Mouse (Mus musculus): ENCODE measurements around the gene Lsm4. TPM values are rescaled to one million over a fixed set of nuclear protein-coding genes. Genes with fewer than 3 reads are reported as not detected.

Lsm4 gene
- polyA plus RNA-seq, 2 experiments, result 134 to 160 TPM

DNA sequence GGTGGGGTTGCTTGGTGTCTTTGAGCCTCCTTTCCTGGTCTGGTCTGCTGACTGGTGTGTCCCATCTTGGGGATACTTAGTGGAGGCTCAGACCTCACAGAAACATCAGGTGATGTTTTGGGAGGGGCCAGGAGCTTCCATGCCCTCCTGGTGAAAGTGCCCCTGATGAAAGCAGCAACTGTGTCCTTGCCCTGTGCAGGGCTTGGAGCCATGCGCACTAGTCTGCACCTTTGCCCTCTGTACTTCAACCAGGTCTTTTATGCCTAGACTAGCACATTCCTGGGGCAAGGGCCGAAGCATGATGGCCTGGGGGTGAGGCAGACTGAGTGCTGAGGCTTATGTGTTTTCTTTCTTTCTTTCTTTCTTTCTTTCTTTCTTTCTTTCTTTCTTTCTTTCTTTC lies 7.4 kb upstream of the Lsm4 start:
- WGBS (ENCODE audit: insufficient replicate concordance), result 68% methylated on average over 2 of the region's 2 CpGs
- peak; percentile 42; the same call in 1 of the 2 replicates for ATAC-seq (ENCODE audit: insufficient read depth)

DNA sequence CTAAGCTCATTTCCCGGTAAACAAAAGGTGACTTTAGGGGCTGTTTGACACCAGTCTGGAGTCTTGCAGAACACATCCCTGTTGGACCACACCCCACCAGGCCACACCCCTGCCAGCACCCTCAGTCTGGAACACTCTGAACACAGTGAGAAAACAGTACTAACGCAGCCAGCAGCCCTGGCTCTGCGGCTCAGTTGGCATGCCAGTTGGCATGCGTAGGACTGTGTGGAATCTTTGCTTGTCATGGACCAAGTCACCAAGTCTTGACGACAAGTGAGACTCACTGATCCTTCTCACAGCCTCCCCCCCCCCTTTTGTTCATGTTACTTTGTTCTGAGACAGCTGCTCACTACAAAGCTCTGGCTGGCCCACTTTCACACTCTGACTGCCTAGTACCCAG lies 6.0 kb upstream of the Lsm4 start:
- no peak for DNase-seq (ENCODE audit: low read depth in 3 of 3, low spot score in 3 of 3)
- Histone ChIP-seq H3K27ac (no peak overlapping the region), H3K9me3 (ENCODE audit: control insufficient read depth, low read length) (no peaks in the 10 kb centered on the region), H3K4me2 (ENCODE audit: low read depth) (no peak overlapping the region), H3K4me1 (replicated peaks; ENCODE audit: control insufficient read depth in 2 of 2, insufficient read depth in 2 of 2, low read length in 1 of 2) (peaks cover 7 to 15% of the 10 kb centered on the region in 2 experiments), H3K27me3 (ENCODE audit: control insufficient read depth, insufficient read depth, low read length) (no peaks in the 10 kb centered on the region), H3K4me3 (ENCODE audit: insufficient read depth in 1 of 2, low read depth in 2 of 2, low read length in 2 of 2) (no peak overlapping the region), H3K9ac (replicated peaks) (no peak overlapping the region), H3K36me3 (replicated peaks; ENCODE audit: control insufficient read depth, insufficient read depth, low read depth) (no peaks in the 10 kb centered on the region)
- WGBS (ENCODE audit: insufficient replicate concordance), result 62% methylated on average over 5 of the region's 5 CpGs
- no peak for TF ChIP-seq CTCF (IDR thresholded peaks at IDR 0.05; ENCODE audit: low read depth)
- TF ChIP-seq EP300 (IDR thresholded peaks at IDR 0.05; ENCODE audit: low read depth), result no peak
- 0 out of 2 replicates have a peak, but pooled peaks have one; percentile 32 for ATAC-seq (ENCODE audit: insufficient read depth)

More for the DNA sequence above, 7.4 kb upstream of the Lsm4 start:
- Histone ChIP-seq H3K27me3 (ENCODE audit: control insufficient read depth, insufficient read depth, low read length) (no peaks in the 10 kb centered on the region), H3K9me3 (ENCODE audit: control insufficient read depth, low read length) (no peaks in the 10 kb centered on the region), H3K4me2 (ENCODE audit: low read depth) (no peak overlapping the region), H3K9ac (replicated peaks) (no peak overlapping the region), H3K36me3 (replicated peaks; ENCODE audit: control insufficient read depth, insufficient read depth, low read depth) (no peaks in the 10 kb centered on the region), H3K4me3 (ENCODE audit: insufficient read depth in 1 of 2, low read depth in 2 of 2, low read length in 2 of 2) (no peak overlapping the region), H3K27ac (no peak overlapping the region), H3K4me1 (replicated peaks; ENCODE audit: control insufficient read depth in 2 of 2, insufficient read depth in 2 of 2, low read length in 1 of 2) (peaks cover 10 to 22% of the 10 kb centered on the region in 2 experiments)
- DNase-seq (ENCODE audit: low read depth in 3 of 3, low spot score in 3 of 3), result no peak
- no peak for TF ChIP-seq EP300 (IDR thresholded peaks at IDR 0.05; ENCODE audit: low read depth)
- TF ChIP-seq CTCF (IDR thresholded peaks at IDR 0.05; ENCODE audit: low read depth), result no peak

- ATAC-seq (ENCODE audit: insufficient read depth) (no peak), DNase-seq (ENCODE audit: low read depth in 3 of 3, low spot score in 3 of 3) (no peak)
- Histone ChIP-seq H3K27me3 (ENCODE audit: control insufficient read depth, insufficient read depth, low read length) (no peaks in the 10 kb centered on the region), H3K36me3 (replicated peaks; ENCODE audit: control insufficient read depth, insufficient read depth, low read depth) (peaks cover 3% of the 10 kb centered on the region; the same call in 1 of the 2 replicates), H3K9ac (replicated peaks) (no peak overlapping the region), H3K4me1 (replicated peaks; ENCODE audit: control insufficient read depth in 2 of 2, insufficient read depth in 2 of 2, low read length in 1 of 2) (peaks cover 28 to 32% of the 10 kb centered on the region in 2 experiments), H3K4me3 (ENCODE audit: insufficient read depth in 1 of 2, low read depth in 2 of 2, low read length in 2 of 2) (no peak overlapping the region), H3K9me3 (ENCODE audit: control insufficient read depth, low read length) (no peaks in the 10 kb centered on the region), H3K4me2 (ENCODE audit: low read depth) (no peak overlapping the region), H3K27ac (no peak overlapping the region)
- no peak for TF ChIP-seq CTCF (IDR thresholded peaks at IDR 0.05; ENCODE audit: low read depth)
- TF ChIP-seq EP300 (IDR thresholded peaks at IDR 0.05; ENCODE audit: low read depth), result no peak
- 71% methylated on average over 10 of the region's 10 CpGs for WGBS (ENCODE audit: insufficient replicate concordance)
Observed at GRCm38 (mm10) chr8:70671615-70672324, 1.3 kb upstream of the Lsm4 start.

DNA sequence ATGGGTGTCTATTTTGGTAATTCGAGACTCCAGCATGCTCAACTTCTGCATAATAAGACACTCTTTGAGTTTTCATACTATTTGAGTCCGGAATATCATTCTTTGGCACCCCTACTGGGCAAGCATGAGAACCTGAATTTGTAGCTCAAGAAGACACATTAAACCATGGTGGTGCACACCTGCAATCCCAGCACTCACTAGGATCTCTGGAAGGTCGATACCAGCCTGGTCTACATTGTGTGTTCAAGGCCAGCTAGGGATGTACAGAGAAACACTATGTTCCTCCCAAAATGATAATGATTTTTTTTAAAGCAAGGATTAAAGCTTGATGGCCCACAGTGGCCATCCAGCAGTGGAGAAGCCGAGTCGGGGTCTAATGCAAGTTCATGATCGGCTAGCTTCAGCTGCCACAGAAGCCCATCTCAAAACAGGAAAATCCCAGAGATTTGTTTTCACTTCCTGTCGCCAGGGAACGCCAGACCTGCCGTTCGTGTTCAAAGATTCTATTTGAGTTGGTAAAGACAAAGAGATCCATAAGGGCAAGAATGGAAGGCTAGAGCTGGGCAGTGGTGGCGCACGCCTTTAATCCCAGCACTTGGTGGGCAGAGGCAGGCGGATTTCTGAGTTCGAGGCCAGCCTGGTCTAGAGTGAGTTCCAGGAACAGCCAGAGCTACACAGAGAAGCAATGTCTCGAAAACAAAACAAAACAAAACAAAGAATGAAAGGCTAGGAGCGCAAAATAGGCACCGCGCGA lies 546 bp upstream of the Lsm4 start:
- H3K4me3 ChIP-seq (ENCODE audit: insufficient read depth in 1 of 2, low read depth in 2 of 2, low read length in 2 of 2), result peak overlapping the region; percentile 71 to 86
- no peaks in the 10 kb centered on the region for H3K27me3 ChIP-seq (ENCODE audit: control insufficient read depth, insufficient read depth, low read length)
- H3K36me3 ChIP-seq (replicated peaks; ENCODE audit: control insufficient read depth, insufficient read depth, low read depth), result peaks cover 3% of the 10 kb centered on the region; the same call in 1 of the 2 replicates
- ATAC-seq (ENCODE audit: insufficient read depth) (peak; percentile 4), DNase-seq (ENCODE audit: low read depth in 3 of 3, low spot score in 3 of 3) (no peak)
- H3K9me3 ChIP-seq (ENCODE audit: control insufficient read depth, low read length), result no peaks in the 10 kb centered on the region
- H3K9ac ChIP-seq (replicated peaks), result peak overlapping the region; percentile 81
- H3K4me1 ChIP-seq (replicated peaks; ENCODE audit: control insufficient read depth in 2 of 2, insufficient read depth in 2 of 2, low read length in 1 of 2), result peaks cover 29 to 33% of the 10 kb centered on the region in 2 experiments
- peak overlapping the region; percentile 97 for H3K4me2 ChIP-seq (ENCODE audit: low read depth)
- 33% methylated on average over 19 of the region's 19 CpGs for WGBS (ENCODE audit: insufficient replicate concordance)
- TF ChIP-seq EP300 (IDR thresholded peaks at IDR 0.05; ENCODE audit: low read depth) (no peak), CTCF (IDR thresholded peaks at IDR 0.05; ENCODE audit: low read depth) (no peak)
- peak overlapping the region; percentile 81 for H3K27ac ChIP-seq

GRCm38 (mm10) chr8:70674109-70674508 lies 1.1 kb downstream of the Lsm4 start:
- Histone ChIP-seq H3K9me3 (ENCODE audit: control insufficient read depth, low read length) (no peaks in the 10 kb centered on the region), H3K27me3 (ENCODE audit: control insufficient read depth, insufficient read depth, low read length) (no peaks in the 10 kb centered on the region), H3K9ac (replicated peaks) (peak overlapping the region; percentile 87), H3K4me3 (ENCODE audit: insufficient read depth in 1 of 2, low read depth in 2 of 2, low read length in 2 of 2) (peak overlapping the region; percentile 71 to 86), H3K27ac (peak overlapping the region; percentile 95), H3K4me1 (replicated peaks; ENCODE audit: control insufficient read depth in 2 of 2, insufficient read depth in 2 of 2, low read length in 1 of 2) (peaks cover 36% of the 10 kb centered on the region in 2 experiments), H3K36me3 (replicated peaks; ENCODE audit: control insufficient read depth, insufficient read depth, low read depth) (peaks cover 9% of the 10 kb centered on the region), H3K4me2 (ENCODE audit: low read depth) (peak overlapping the region; percentile 97)
- TF ChIP-seq EP300 (IDR thresholded peaks at IDR 0.05; ENCODE audit: low read depth), result no peak
- TF ChIP-seq CTCF (IDR thresholded peaks at IDR 0.05; ENCODE audit: low read depth), result no peak
- WGBS (ENCODE audit: insufficient replicate concordance), result 64% methylated on average over 3 of the region's 3 CpGs
- DNase-seq (ENCODE audit: low read depth in 3 of 3, low spot score in 3 of 3) (no peak), ATAC-seq (ENCODE audit: insufficient read depth) (no peak)

All from liver, embryonic 14.5 days (tissue).